Mouse (Mus musculus) kidney, adult 2 months (tissue): ENCODE data around the gene Cldn15. TPM values are rescaled to one million over a fixed set of nuclear protein-coding genes. Genes with fewer than 3 reads are reported as not detected.
A peak's percentile ranks its signal among the peaks of the same experiment; 100 is the strongest.

Source experiments
- DNase-seq: peaks from one replicate; pipeline ENCODE4 v3.0.0; 2021
- H3K27ac ChIP-seq: fragments of 200-500 bp; 2 replicates; pipeline ENCODE4 v1.5.1; 2012; ENCODE audit warnings: low read depth, low read length, control low read depth, inconsistent platforms; ENCODE audit not compliant: insufficient read depth
- H3K27me3 ChIP-seq: fragments of 200-500 bp; replicated peaks from 2 replicates; pipeline ENCODE4 v1.6.1; 2012; ENCODE audit warnings: mild to moderate bottlenecking, moderate library complexity, low read length, inconsistent platforms; ENCODE audit not compliant: control insufficient read depth, insufficient read depth
- H3K36me3 ChIP-seq: fragments of 200-500 bp; 2 replicates; pipeline ENCODE4 v1.6.1; 2012; ENCODE audit warnings: mild to moderate bottlenecking, moderate library complexity, low read length, inconsistent platforms; ENCODE audit not compliant: control insufficient read depth, insufficient read depth
- H3K4me1 ChIP-seq: fragments of 200-500 bp; 2 replicates; pipeline ENCODE4 v1.6.1; 2011; ENCODE audit warnings: low read length; ENCODE audit not compliant: control insufficient read depth, insufficient read depth
- H3K4me3 ChIP-seq: fragments of 200-500 bp; 2 replicates; pipeline ENCODE4 v1.5.1; 2011; ENCODE audit warnings: mild to moderate bottlenecking, low read depth, low read length, control low read depth; ENCODE audit not compliant: insufficient read depth
- CTCF ChIP-seq: fragments of 200-500 bp; conservative IDR thresholded peaks from 2 replicates; pipeline ENCODE4 v1.5.1; 2011; ENCODE audit warnings: low read depth, mild to moderate bottlenecking, control low read depth, low read length, moderate library complexity, mixed read lengths; ENCODE audit not compliant: insufficient read depth, insufficient read length
- POLR2A ChIP-seq: fragments of 200-500 bp; IDR thresholded peaks from one replicate; pipeline ENCODE4 v1.6.1; 2011; ENCODE audit warnings: low read depth, low read length, control low read depth
- WGBS: fragments of 180-500 bp; shearing (Covaris S2); methylation state at CpG from one replicate; pipeline ENCODE4 v1.1.7; 2018; 5-methylcytosine and 5-hydroxymethylcytosine counted together
- polyA plus RNA-seq: library from polyadenylated mRNA; depleted of rRNA; stranded (reverse); fragments of >200 nt; gene quantifications from 2 replicates; pipeline ENCODE4 v1.2.3, GENCODE M21; 2012

Gene Cldn15
- polyA plus RNA-seq, 1 experiment = 28.2 TPM

GRCm38 (mm10) chr5:136999449-136999848 lies 33.0 kb downstream of the Cldn15 start:
- H3K4me1 ChIP-seq = no peaks in the 10 kb centered on the region
- H3K36me3 ChIP-seq = no peaks in the 10 kb centered on the region; the same call in 1 of the 2 replicates
- no peak overlapping the region for H3K4me3 ChIP-seq
- H3K27ac ChIP-seq = no peak overlapping the region
- no peak for DNase-seq
- 66% methylated on average over 5 of the region's 5 CpGs for WGBS
- no peaks in the 10 kb centered on the region for H3K27me3 ChIP-seq
- no peak for TF ChIP-seq CTCF
- no peak for TF ChIP-seq POLR2A

- no peaks in the 10 kb centered on the region for H3K4me1 ChIP-seq
- H3K36me3 ChIP-seq = no peaks in the 10 kb centered on the region; the same call in 1 of the 2 replicates
- no peak for TF ChIP-seq CTCF
- no peak for TF ChIP-seq POLR2A
- no peaks in the 10 kb centered on the region for H3K27me3 ChIP-seq
- DNase-seq = no peak
- H3K27ac ChIP-seq = no peak overlapping the region
- WGBS = 84% methylated on average over 2 of the region's 2 CpGs
- H3K4me3 ChIP-seq = no peak overlapping the region
These were observed 34.2 kb downstream of the Cldn15 start for GRCm38 (mm10) chr5:137000612-137001011.

GRCm38 (mm10) chr5:137007276-137007675 lies 40.9 kb downstream of the Cldn15 start:
- H3K4me1 ChIP-seq = no peaks in the 10 kb centered on the region
- 31% methylated on average over 8 of the region's 8 CpGs for WGBS
- H3K4me3 ChIP-seq = no peak overlapping the region
- no peaks in the 10 kb centered on the region for H3K27me3 ChIP-seq
- no peak overlapping the region for H3K27ac ChIP-seq
- no peak for DNase-seq
- no peaks in the 10 kb centered on the region for H3K36me3 ChIP-seq
- TF ChIP-seq CTCF = no peak
- no peak for TF ChIP-seq POLR2A

GRCm38 (mm10) chr5:137009988-137010387 lies 43.6 kb downstream of the Cldn15 start:
- H3K36me3 ChIP-seq = no peaks in the 10 kb centered on the region
- H3K27me3 ChIP-seq = no peaks in the 10 kb centered on the region
- 19% methylated on average over 3 of the region's 3 CpGs for WGBS
- TF ChIP-seq POLR2A = no peak
- peak; percentile 48; the same call in 1 of the 2 replicates for TF ChIP-seq CTCF
- H3K27ac ChIP-seq = no peak overlapping the region
- H3K4me1 ChIP-seq = no peaks in the 10 kb centered on the region
- H3K4me3 ChIP-seq = no peak overlapping the region
- peak; percentile 64 for DNase-seq

GRCm38 (mm10) chr5:137012401-137012950 lies 46.1 kb downstream of the Cldn15 start:
- no peak overlapping the region for H3K4me3 ChIP-seq
- H3K36me3 ChIP-seq = no peaks in the 10 kb centered on the region
- DNase-seq = no peak
- TF ChIP-seq POLR2A = no peak
- TF ChIP-seq CTCF = no peak
- H3K27ac ChIP-seq = no peak overlapping the region
- WGBS = 67% methylated on average over 15 of the region's 15 CpGs
- no peaks in the 10 kb centered on the region for H3K4me1 ChIP-seq
- H3K27me3 ChIP-seq = no peaks in the 10 kb centered on the region

GRCm38 (mm10) chr5:137015913-137016312 lies 49.5 kb downstream of the Cldn15 start:
- no peaks in the 10 kb centered on the region for H3K4me1 ChIP-seq
- no peak overlapping the region for H3K27ac ChIP-seq
- DNase-seq = no peak
- H3K4me3 ChIP-seq = no peak overlapping the region
- TF ChIP-seq POLR2A (no peak), CTCF (no peak)
- no peaks in the 10 kb centered on the region for H3K27me3 ChIP-seq
- no peaks in the 10 kb centered on the region for H3K36me3 ChIP-seq
- WGBS = 85% methylated on average over 3 of the region's 3 CpGs

GRCm38 (mm10) chr5:137024318-137024717 lies 57.9 kb downstream of the Cldn15 start:
- no peak for DNase-seq
- TF ChIP-seq CTCF (no peak), POLR2A (no peak)
- no peaks in the 10 kb centered on the region for H3K36me3 ChIP-seq
- H3K4me3 ChIP-seq = no peak overlapping the region
- H3K27me3 ChIP-seq = no peaks in the 10 kb centered on the region; the same call in 1 of the 2 replicates
- WGBS = 31% methylated on average over 3 of the region's 3 CpGs
- H3K4me1 ChIP-seq = no peaks in the 10 kb centered on the region
- no peak overlapping the region for H3K27ac ChIP-seq
